Mouse (Mus musculus) kidney, adult 2 months (tissue): ENCODE data around the gene Camkk2.

Source experiments
- CTCF ChIP-seq: fragments of 200-500 bp; conservative IDR thresholded peaks from 2 replicates; pipeline ENCODE4 v1.5.1; 2011; ENCODE audit warnings: low read depth, mild to moderate bottlenecking, control low read depth, low read length, moderate library complexity, mixed read lengths; ENCODE audit not compliant: insufficient read depth, insufficient read length
- POLR2A ChIP-seq: fragments of 200-500 bp; IDR thresholded peaks from one replicate; pipeline ENCODE4 v1.6.1; 2011; ENCODE audit warnings: low read depth, low read length, control low read depth

GRCm38 (mm10) chr5:122822441-122822840, 43.2 kb upstream of the Camkk2 start:
- TF ChIP-seq CTCF (no peak), POLR2A (no peak)
